Mouse (Mus musculus) heart, postnatal 4 days (tissue): ENCODE measurements around the gene Rbm31y. TPM values are rescaled to one million over a fixed set of nuclear protein-coding genes. Genes with fewer than 3 reads are reported as not detected.
"Not testable (repeated sequence)": the region's sequence is repeated elsewhere in the genome, so short reads cannot be mapped to it uniquely, and the experiment has no call there.

ENCODE experiments used
- DNase-seq: peaks from one replicate; pipeline ENCODE4 v3.0.0; 2021
- total RNA-seq, 2 experiments: library from RNA; stranded (reverse); gene quantifications; 2 replicates each; pipeline ENCODE4 v1.2.3; 2021

The Rbm31y gene
- not detected for total RNA-seq

DNA sequence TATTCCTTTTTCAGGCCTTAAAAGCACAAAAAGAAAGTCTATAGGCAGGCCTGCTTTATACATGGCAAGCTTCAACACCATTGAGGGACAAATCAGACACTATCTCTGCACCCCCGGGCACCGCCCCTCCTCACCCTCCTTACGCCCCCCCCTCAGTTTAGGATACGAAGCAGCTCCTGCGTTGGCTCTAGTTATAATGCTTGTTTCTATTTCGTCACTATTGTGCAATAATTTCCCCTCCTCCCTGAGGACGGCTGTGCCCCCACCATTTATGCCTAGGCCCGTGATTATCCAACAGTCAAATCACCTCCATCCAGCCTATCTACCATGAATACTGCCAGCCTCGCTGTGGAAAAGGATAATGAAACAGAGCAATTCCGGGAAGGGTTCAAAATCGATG lies at the start of gene Rbm31y:
Gene Rbm31y (plus strand): TSS at position 301 of the 400 bp plus-strand sequence.
- not testable (repeated sequence) for DNase-seq
